Mouse (Mus musculus) c-Kit-negative CD71-positive TER-119-positive erythroid progenitor cells, embryonic 14.5 days (primary cell): Measurements from ENCODE around the gene Catsper2.

Source experiments
- DNase-seq: peaks from one replicate; pipeline ENCODE4 v3.0.0-alpha.2; 2013; ENCODE audit warnings: low read depth, low spot score

Catsper2 gene

DNA sequence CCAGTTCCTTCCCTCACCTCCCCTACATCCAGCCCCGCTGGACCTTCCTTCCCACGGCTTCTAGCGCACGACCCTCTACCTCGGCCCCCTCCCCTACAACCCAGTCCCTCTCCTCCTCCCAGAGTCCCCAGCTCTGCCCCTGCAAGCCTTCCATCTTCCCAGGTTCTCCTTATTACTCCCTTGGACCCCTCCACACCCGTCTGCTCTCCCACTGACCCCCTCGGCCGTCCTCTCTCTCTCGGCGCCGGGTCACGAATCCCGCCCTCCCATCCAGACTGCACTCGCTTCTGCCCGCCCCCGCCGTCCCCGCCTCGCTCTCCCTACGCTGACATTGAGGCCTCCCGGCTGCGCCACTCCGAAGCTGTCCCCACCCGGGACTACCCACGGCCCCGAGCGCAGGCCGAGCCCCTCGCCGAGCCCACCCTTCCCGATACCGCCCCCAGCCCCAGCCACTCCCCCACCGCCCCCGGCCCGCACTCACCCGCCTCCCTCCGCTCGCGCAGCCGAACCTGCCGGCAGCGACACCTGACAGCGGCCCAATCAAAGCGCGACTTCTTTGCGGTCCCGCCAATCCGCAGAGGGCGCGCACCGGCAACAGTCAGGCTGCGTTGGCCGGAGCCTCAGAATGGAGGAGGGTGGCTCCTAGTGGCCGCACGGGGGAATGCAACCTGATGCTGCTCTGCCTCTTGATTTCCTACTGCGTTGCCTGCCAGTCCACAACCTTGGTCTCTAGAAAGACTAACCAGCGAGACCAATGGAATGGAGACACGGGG is 58.6 kb downstream of the Catsper2 start, which contains the start of gene Ppip5k1:
TSS of gene Ppip5k1 (minus strand) at position 577 of the 773 bp plus-strand sequence.
- DNase-seq: peak; percentile 90

DNA sequence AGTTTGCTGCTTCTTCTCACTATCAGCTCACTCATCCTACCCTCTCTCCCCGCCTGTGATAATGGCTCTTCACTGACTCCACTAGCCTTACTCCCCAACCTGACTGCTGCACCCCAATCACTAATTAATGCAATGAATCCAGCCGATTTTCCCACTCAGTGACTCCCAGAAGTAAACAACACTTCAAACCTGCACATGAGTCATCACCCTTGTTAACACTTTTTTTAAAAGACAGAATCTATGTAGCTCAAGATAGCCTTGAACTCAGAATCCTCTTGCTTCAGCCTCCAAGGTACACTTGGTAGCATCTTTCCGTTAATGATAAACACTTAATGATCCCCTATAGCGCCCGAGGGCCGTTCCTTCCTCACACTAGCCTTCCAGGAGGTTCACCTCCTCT is 59.2 kb downstream of the Catsper2 start:
- peak; percentile 20 for DNase-seq

DNA sequence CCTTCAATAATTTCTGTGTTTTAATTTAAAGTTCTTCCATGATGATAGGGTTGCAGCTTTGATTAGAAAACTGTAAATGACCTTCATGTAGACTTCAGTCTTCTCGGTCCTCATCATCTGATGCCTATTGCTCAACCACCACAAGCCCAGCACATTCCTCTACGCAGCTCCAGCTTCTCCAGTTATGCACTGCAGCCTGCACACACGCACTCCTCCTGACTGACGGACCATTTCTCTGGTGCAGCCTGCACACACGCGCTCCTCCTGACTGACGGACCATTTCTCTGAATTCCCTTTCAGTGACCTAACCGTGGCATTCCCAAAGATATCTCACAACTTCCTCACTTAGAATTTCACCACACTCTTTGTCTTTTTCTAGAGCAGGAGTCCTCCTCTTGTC is 60.4 kb downstream of the Catsper2 start:
- no peak for DNase-seq
